17 mouse cellular contexts compared by ENCODE assay signal in the genomic region with DNA sequence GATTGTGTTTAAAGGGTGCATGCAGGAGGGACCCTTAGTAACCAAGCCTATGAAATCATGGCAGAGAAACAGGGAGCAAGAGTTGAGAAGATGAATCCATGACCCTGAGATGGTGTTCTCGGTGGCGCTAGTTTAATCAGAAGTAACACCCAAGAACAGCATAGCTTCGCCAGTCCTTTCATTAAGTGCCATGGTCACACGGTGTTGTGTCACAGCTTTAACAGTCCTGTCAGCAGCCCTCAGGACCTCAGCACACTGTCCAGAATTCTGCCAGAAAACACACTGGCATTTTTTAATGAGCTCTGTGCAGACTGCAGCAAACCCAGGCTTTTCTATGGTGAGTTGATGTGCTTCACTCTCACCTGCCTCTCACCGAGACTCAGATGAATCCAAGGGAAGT.
"Had no signal": no experiment of that assay in that cellular context is flagged by ENCODE, and none has a peak within 500 bp of the region (broad histone marks: within the 10 kb centered on the region; RNA-seq: fewer than 3 reads in every experiment).

No protein-coding gene starts in this region.

- H3K9ac ChIP-seq: lung, embryonic 15.5 days; midbrain, embryonic 13.5 days; midbrain, embryonic 15.5 days; neural tube, embryonic 12.5 days; stomach, embryonic 15.5 days had no signal

- H3K4me3 ChIP-seq: lung, embryonic 15.5 days; megakaryocyte, embryonic 14.5 days; midbrain, embryonic 13.5 days; midbrain, embryonic 15.5 days; neural tube, embryonic 12.5 days; stomach, embryonic 15.5 days had no signal

- H3K27ac ChIP-seq: lung, embryonic 15.5 days; macrophage; midbrain, embryonic 13.5 days; midbrain, embryonic 15.5 days; neural tube, embryonic 12.5 days; stomach, embryonic 15.5 days; stomach, postnatal 0 days had no signal

- H3K27me3 ChIP-seq: lung, embryonic 15.5 days; megakaryocyte, embryonic 14.5 days; midbrain, embryonic 13.5 days; midbrain, embryonic 15.5 days; neural tube, embryonic 12.5 days; stomach, embryonic 15.5 days had no signal

- H3K4me2 ChIP-seq: lung, embryonic 15.5 days; midbrain, embryonic 11.5 days; midbrain, embryonic 13.5 days; midbrain, embryonic 15.5 days; neural tube, embryonic 12.5 days; stomach, embryonic 15.5 days had no signal

- H3K9me3 ChIP-seq: lung, embryonic 15.5 days; megakaryocyte, embryonic 14.5 days; midbrain, embryonic 13.5 days; midbrain, embryonic 15.5 days; neural tube, embryonic 12.5 days; stomach, embryonic 15.5 days had no signal

- H3K4me1 ChIP-seq: lung, embryonic 15.5 days; megakaryocyte, embryonic 14.5 days; midbrain, embryonic 13.5 days; midbrain, embryonic 15.5 days; neural tube, embryonic 12.5 days; stomach, embryonic 15.5 days had no signal

- ATAC-seq: lung, postnatal 0 days; midbrain, embryonic 13.5 days; midbrain, embryonic 15.5 days had no signal

- H3K36me3 ChIP-seq: lung, embryonic 15.5 days; midbrain, embryonic 13.5 days; midbrain, embryonic 15.5 days; neural tube, embryonic 12.5 days; stomach, embryonic 15.5 days had no signal

- DNase-seq: lung, adult 2 months; lung, postnatal 14 days; lung, postnatal 36 days; right cerebral cortex, postnatal 14 days; thymus, adult 2 months; thymus, postnatal 25 days; thymus, postnatal 4 days had no signal
